Mouse (Mus musculus) C2C12 (cell line): Measurements from ENCODE around the gene Islr.

ENCODE experiments used
- MAX ChIP-seq: IDR thresholded peaks from one replicate; pipeline ENCODE4 v1.6.1; 2011; ENCODE audit warnings: mild to moderate bottlenecking, control low read depth
- MYOD1 ChIP-seq: IDR thresholded peaks from one replicate; pipeline ENCODE4 v1.6.1; 2011; ENCODE audit warnings: low read depth; ENCODE audit not compliant: control insufficient read depth, insufficient read length

DNA sequence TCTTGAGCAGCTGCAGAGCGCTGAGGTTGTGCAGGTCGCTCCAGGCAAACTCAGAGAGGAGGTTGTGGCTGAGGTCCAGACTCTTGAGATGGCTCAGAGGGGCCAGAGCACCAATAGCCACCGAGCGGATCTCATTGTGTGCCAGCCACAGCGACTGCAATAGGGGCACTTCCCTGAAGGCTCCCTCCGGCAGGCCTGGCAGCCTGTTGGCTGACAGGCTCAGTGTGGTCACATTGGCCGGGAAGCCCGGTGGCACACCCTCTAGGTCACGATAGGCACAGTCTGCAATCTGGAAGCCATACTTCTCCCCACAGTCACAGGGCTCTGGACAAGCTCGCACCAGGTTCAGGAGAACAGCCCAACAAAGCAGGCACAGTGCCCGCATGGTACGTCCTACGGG, 46.3 kb downstream of the Islr start:
- TF ChIP-seq MYOD1, result no peak
- no peak for TF ChIP-seq MAX
